Mouse (Mus musculus): ENCODE results near the gene Ncoa7. TPM values are rescaled to one million over a fixed set of nuclear protein-coding genes. Genes with fewer than 3 reads are reported as not detected.

Ncoa7 gene
- polyA plus RNA-seq, 1 experiment from 2014 or later, result 8.7 TPM

- Histone ChIP-seq H3K4me1 (replicated peaks) (no peaks in the 10 kb centered on the region), H3K27me3 (replicated peaks) (no peaks in the 10 kb centered on the region), H3K36me3 (no peaks in the 10 kb centered on the region), H3K4me3 (peak overlapping the region; percentile 55), H3K9me3 (replicated peaks) (no peaks in the 10 kb centered on the region; the same call in 1 of the 2 replicates), H3K9ac (peak overlapping the region; percentile 54; the same call in 1 of the 2 replicates), H3K27ac (ENCODE audit: poor library complexity, severe bottlenecking) (no peak overlapping the region), H3K4me2 (peak overlapping the region; percentile 62)
- peak; percentile 91 for ATAC-seq (ENCODE audit: insufficient number of reproducible peaks, low FRiP score)
- 15% methylated on average over 11 of the region's 11 CpGs for WGBS
These were observed 7.8 kb upstream of the Ncoa7 start for GRCm38 (mm10) chr10:30810967-30811293.

GRCm38 (mm10) chr10:30810247-30810966 is 7.3 kb upstream of the Ncoa7 start:
- no peaks in the 10 kb centered on the region for H3K27me3 ChIP-seq (replicated peaks)
- no peaks in the 10 kb centered on the region for H3K36me3 ChIP-seq
- H3K27ac ChIP-seq (ENCODE audit: poor library complexity, severe bottlenecking), result no peak overlapping the region
- H3K4me2 ChIP-seq, result peak overlapping the region; percentile 62
- H3K9ac ChIP-seq, result peak overlapping the region; percentile 54; the same call in 1 of the 2 replicates
- 45% methylated on average over 9 of the region's 9 CpGs for WGBS
- no peak for ATAC-seq (ENCODE audit: insufficient number of reproducible peaks, low FRiP score)
- peak overlapping the region; percentile 55 for H3K4me3 ChIP-seq
- no peaks in the 10 kb centered on the region for H3K4me1 ChIP-seq (replicated peaks)
- H3K9me3 ChIP-seq (replicated peaks), result no peaks in the 10 kb centered on the region; the same call in 1 of the 2 replicates

GRCm38 (mm10) chr10:30803587-30804253 is 594 bp upstream of the Ncoa7 start:
- ATAC-seq (ENCODE audit: insufficient number of reproducible peaks, low FRiP score), result no peak

GRCm38 (mm10) chr10:30802033-30802432 is 1.1 kb downstream of the Ncoa7 start:
- ATAC-seq (ENCODE audit: insufficient number of reproducible peaks, low FRiP score), result no peak
- Histone ChIP-seq H3K4me2 (peak overlapping the region; percentile 75), H3K9ac (peak overlapping the region; percentile 72; the same call in 1 of the 2 replicates), H3K4me1 (replicated peaks) (peaks cover 5% of the 10 kb centered on the region; the same call in 1 of the 2 replicates), H3K36me3 (no peaks in the 10 kb centered on the region), H3K27me3 (replicated peaks) (no peaks in the 10 kb centered on the region), H3K27ac (ENCODE audit: poor library complexity, severe bottlenecking) (peak overlapping the region; percentile 94), H3K4me3 (peak overlapping the region; percentile 62), H3K9me3 (replicated peaks) (no peaks in the 10 kb centered on the region)
- 10% methylated on average over 8 of the region's 8 CpGs for WGBS

More at GRCm38 (mm10) chr10:30803587-30804253, 594 bp upstream of the Ncoa7 start:
- peaks cover 5% of the 10 kb centered on the region; the same call in 1 of the 2 replicates for H3K4me1 ChIP-seq (replicated peaks)
- H3K27ac ChIP-seq (ENCODE audit: poor library complexity, severe bottlenecking), result peak overlapping the region; percentile 94
- WGBS, result 36% methylated on average over 7 of the region's 7 CpGs
- H3K36me3 ChIP-seq, result no peaks in the 10 kb centered on the region
- H3K9me3 ChIP-seq (replicated peaks), result no peaks in the 10 kb centered on the region
- peak overlapping the region; percentile 72 for H3K9ac ChIP-seq
- peak overlapping the region; percentile 62 for H3K4me3 ChIP-seq
- no peaks in the 10 kb centered on the region for H3K27me3 ChIP-seq (replicated peaks)
- peak overlapping the region; percentile 75 for H3K4me2 ChIP-seq

- Histone ChIP-seq H3K9me3 (replicated peaks) (peaks cover 3% of the 10 kb centered on the region; the same call in 1 of the 2 replicates), H3K4me3 (no peak overlapping the region), H3K27me3 (replicated peaks) (no peaks in the 10 kb centered on the region), H3K9ac (no peak overlapping the region), H3K4me2 (no peak overlapping the region), H3K27ac (ENCODE audit: poor library complexity, severe bottlenecking) (no peak overlapping the region), H3K4me1 (replicated peaks) (peaks cover 5% of the 10 kb centered on the region; the same call in 1 of the 2 replicates), H3K36me3 (peaks cover 11% of the 10 kb centered on the region)
- no peak for ATAC-seq (ENCODE audit: insufficient number of reproducible peaks, low FRiP score)
- WGBS, result 92% methylated on average over 2 of the region's 2 CpGs
These were observed 3.2 kb downstream of the Ncoa7 start for GRCm38 (mm10) chr10:30799713-30800450.

GRCm38 (mm10) chr10:30796469-30797261 is 6.5 kb downstream of the Ncoa7 start:
- peaks cover 8% of the 10 kb centered on the region for H3K9me3 ChIP-seq (replicated peaks)
- no peak overlapping the region for H3K4me2 ChIP-seq
- no peaks in the 10 kb centered on the region for H3K4me1 ChIP-seq (replicated peaks)
- no peak for ATAC-seq (ENCODE audit: insufficient number of reproducible peaks, low FRiP score)
- no peak overlapping the region for H3K9ac ChIP-seq
- peaks cover 20% of the 10 kb centered on the region for H3K36me3 ChIP-seq
- H3K27ac ChIP-seq (ENCODE audit: poor library complexity, severe bottlenecking), result no peak overlapping the region
- WGBS, result 83% methylated on average over 5 of the region's 5 CpGs
- no peaks in the 10 kb centered on the region for H3K27me3 ChIP-seq (replicated peaks)
- H3K4me3 ChIP-seq, result no peak overlapping the region

- Histone ChIP-seq H3K27ac (ENCODE audit: poor library complexity, severe bottlenecking) (no peak overlapping the region), H3K4me2 (no peak overlapping the region), H3K9me3 (replicated peaks) (peaks cover 8% of the 10 kb centered on the region), H3K4me3 (no peak overlapping the region), H3K9ac (no peak overlapping the region), H3K27me3 (replicated peaks) (no peaks in the 10 kb centered on the region), H3K36me3 (peaks cover 16% of the 10 kb centered on the region), H3K4me1 (replicated peaks) (peaks cover 6% of the 10 kb centered on the region; the same call in 1 of the 2 replicates)
- no peak for ATAC-seq (ENCODE audit: insufficient number of reproducible peaks, low FRiP score)
- WGBS, result 82% methylated on average over 3 of the region's 3 CpGs
These were observed 12.1 kb downstream of the Ncoa7 start for GRCm38 (mm10) chr10:30791016-30791415.

GRCm38 (mm10) chr10:30789521-30789920 is 13.6 kb downstream of the Ncoa7 start:
- Histone ChIP-seq H3K36me3 (peaks cover 6% of the 10 kb centered on the region), H3K4me1 (replicated peaks) (peaks cover 6% of the 10 kb centered on the region; the same call in 1 of the 2 replicates), H3K9ac (no peak overlapping the region), H3K27ac (ENCODE audit: poor library complexity, severe bottlenecking) (no peak overlapping the region), H3K27me3 (replicated peaks) (no peaks in the 10 kb centered on the region), H3K9me3 (replicated peaks) (peaks cover 3% of the 10 kb centered on the region), H3K4me3 (no peak overlapping the region), H3K4me2 (no peak overlapping the region)
- 90% methylated on average over 5 of the region's 5 CpGs for WGBS
- ATAC-seq (ENCODE audit: insufficient number of reproducible peaks, low FRiP score), result no peak

GRCm38 (mm10) chr10:30788340-30788721 is 14.8 kb downstream of the Ncoa7 start:
- Histone ChIP-seq H3K4me1 (replicated peaks) (peaks cover 6% of the 10 kb centered on the region; the same call in 1 of the 2 replicates), H3K4me2 (no peak overlapping the region), H3K36me3 (no peaks in the 10 kb centered on the region), H3K27ac (ENCODE audit: poor library complexity, severe bottlenecking) (no peak overlapping the region), H3K9ac (no peak overlapping the region), H3K27me3 (replicated peaks) (no peaks in the 10 kb centered on the region), H3K9me3 (replicated peaks) (no peaks in the 10 kb centered on the region), H3K4me3 (no peak overlapping the region)
- 92% methylated on average over 1 of the region's 1 CpGs for WGBS
- ATAC-seq (ENCODE audit: insufficient number of reproducible peaks, low FRiP score), result no peak

GRCm38 (mm10) chr10:30787684-30788339 is 15.3 kb downstream of the Ncoa7 start:
- H3K4me1 ChIP-seq (replicated peaks), result peaks cover 6% of the 10 kb centered on the region; the same call in 1 of the 2 replicates
- 52% methylated on average over 3 of the region's 3 CpGs for WGBS
- no peak overlapping the region for H3K27ac ChIP-seq (ENCODE audit: poor library complexity, severe bottlenecking)
- no peak overlapping the region for H3K4me3 ChIP-seq
- H3K36me3 ChIP-seq, result no peaks in the 10 kb centered on the region
- no peak overlapping the region for H3K4me2 ChIP-seq
- H3K9me3 ChIP-seq (replicated peaks), result no peaks in the 10 kb centered on the region
- no peak overlapping the region for H3K9ac ChIP-seq
- ATAC-seq (ENCODE audit: insufficient number of reproducible peaks, low FRiP score), result no peak
- no peaks in the 10 kb centered on the region for H3K27me3 ChIP-seq (replicated peaks)
